Mouse (Mus musculus): Measurements from ENCODE around the gene Pgrmc2.
A peak's percentile ranks its signal among the peaks of the same experiment; 100 is the strongest.

Pgrmc2 gene

GRCm38 (mm10) chr3:41065320-41065719 is 17.5 kb downstream of the Pgrmc2 start:
- no peak for DNase-seq

- DNase-seq, result no peak
Measured at GRCm38 (mm10) chr3:41062758-41063157, 20.1 kb downstream of the Pgrmc2 start.

- DNase-seq, result no peak
Measured at GRCm38 (mm10) chr3:41061831-41062565, 20.8 kb downstream of the Pgrmc2 start.

GRCm38 (mm10) chr3:41059249-41059648 is 23.6 kb downstream of the Pgrmc2 start:
- DNase-seq, result no peak

GRCm38 (mm10) chr3:41058395-41058794 is 24.5 kb downstream of the Pgrmc2 start:
- DNase-seq, result no peak

- DNase-seq, result no peak
Measured at GRCm38 (mm10) chr3:41053334-41053733, 29.5 kb downstream of the Pgrmc2 start.

GRCm38 (mm10) chr3:41047838-41048237 is 35.0 kb downstream of the Pgrmc2 start:
- no peak for DNase-seq

- DNase-seq, result no peak
Measured at GRCm38 (mm10) chr3:41043756-41044354, 39.0 kb downstream of the Pgrmc2 start.

- peak; percentile 57 for DNase-seq
Measured at GRCm38 (mm10) chr3:41042195-41042938, 40.5 kb downstream of the Pgrmc2 start.

- no peak for DNase-seq
Measured at GRCm38 (mm10) chr3:41041241-41041640, 41.6 kb downstream of the Pgrmc2 start.

- no peak for DNase-seq
Measured at GRCm38 (mm10) chr3:41038297-41038916, 44.4 kb downstream of the Pgrmc2 start.

GRCm38 (mm10) chr3:41031286-41032210 is 51.3 kb downstream of the Pgrmc2 start:
- no peak for DNase-seq

- no peak for DNase-seq
Measured at GRCm38 (mm10) chr3:41030705-41031104, 52.1 kb downstream of the Pgrmc2 start.

- DNase-seq, result no peak
Measured at GRCm38 (mm10) chr3:41021980-41022379, 60.9 kb downstream of the Pgrmc2 start.

- no peak for DNase-seq
Measured at GRCm38 (mm10) chr3:41020687-41021086, 62.2 kb downstream of the Pgrmc2 start.

GRCm38 (mm10) chr3:41018022-41018608 is 64.7 kb downstream of the Pgrmc2 start:
- no peak for DNase-seq
